Mouse (Mus musculus): ENCODE measurements at regions not wholly inside any gene's neighbourhood (a gene's known extent, or its start where the extent isn't known, plus 50 kb on each side); places are given as distances from the start of the nearest gene placed in this dataset.

- H3K27me3 ChIP-seq (ENCODE audit: control insufficient read depth, insufficient read depth, low read depth, low read length) = no peaks in the 10 kb centered on the region
- no peaks in the 10 kb centered on the region for H3K9me3 ChIP-seq (replicated peaks; ENCODE audit: control insufficient read depth, low read length, poor library complexity, severe bottlenecking)
- WGBS = 4% methylated on average over 14 of the region's 14 CpGs
- H3K36me3 ChIP-seq (ENCODE audit: control insufficient read depth, insufficient read depth, low read length) = no peaks in the 10 kb centered on the region
- H3K4me2 ChIP-seq (ENCODE audit: low read length) = peak overlapping the region; percentile 8
- 0 out of 2 replicates have a peak overlapping the region, but pooled peaks have one; percentile 22 for H3K9ac ChIP-seq (ENCODE audit: low read depth, low read length)
- peaks cover 9% of the 10 kb centered on the region for H3K4me1 ChIP-seq (ENCODE audit: control insufficient read depth, insufficient read depth, low read length)
- ATAC-seq = peak; percentile 88
- H3K4me3 ChIP-seq (ENCODE audit: low read depth, low read length) = no peak overlapping the region
- H3K27ac ChIP-seq (ENCODE audit: low read length) = peak overlapping the region; percentile 60
Measured at GRCm38 (mm10) chr19:23507256-23507851, 59.1 kb upstream of the Mamdc2 start.

Measured in midbrain, embryonic 16.5 days (tissue).